ENCODE assay signal across 8 mouse cellular contexts in genomic region chr2:170286773-170287172, GRCm38 (mm10).
DNase-seq lines count a peak whose midpoint lies in the region; ATAC-seq lines count a peak whose summit lies in the region.

No protein-coding gene starts in this region.

- DNase-seq in heart, embryonic 10.5 days (ENCODE audit: low spot score), result no peak
- no peak for DNase-seq in heart, postnatal 10 days
- peak; percentile 42 for DNase-seq in Muller cell, postnatal 12 days (ENCODE audit: inconsistent ontology term)
- no peak for DNase-seq in testis, postnatal 10 days (ENCODE audit: low spot score)
- no peak for DNase-seq in thymus, postnatal 4 days
- no peak for DNase-seq in thymus, postnatal 0 days (ENCODE audit: low spot score)

- H3K4me2 ChIP-seq in hindbrain, embryonic 13.5 days, result peak overlapping the region; percentile 73
- H3K4me2 ChIP-seq in midbrain, embryonic 12.5 days (replicated peaks), result peak overlapping the region; percentile 73

- H3K4me3 ChIP-seq in heart, embryonic 10.5 days, result peak overlapping the region; percentile 65
- peak overlapping the region; percentile 39 for H3K4me3 ChIP-seq in hindbrain, embryonic 13.5 days
- no peak overlapping the region; the same call in 1 of the 2 replicates for H3K4me3 ChIP-seq in midbrain, embryonic 12.5 days

- H3K9me3 ChIP-seq in heart, embryonic 10.5 days, result no peaks in the 10 kb centered on the region
- H3K9me3 ChIP-seq in hindbrain, embryonic 13.5 days, result no peaks in the 10 kb centered on the region
- no peaks in the 10 kb centered on the region for H3K9me3 ChIP-seq in midbrain, embryonic 12.5 days

- no peak for ATAC-seq in hindbrain, embryonic 13.5 days (ENCODE audit: low FRiP score)
- no peak for ATAC-seq in midbrain, embryonic 12.5 days (ENCODE audit: low FRiP score, low read depth)

- no peaks in the 10 kb centered on the region for H3K27me3 ChIP-seq in heart, embryonic 10.5 days (ENCODE audit: insufficient read depth, poor library complexity, severe bottlenecking)
- H3K27me3 ChIP-seq in hindbrain, embryonic 13.5 days, result peaks cover 15% of the 10 kb centered on the region; the same call in 1 of the 2 replicates
- peaks cover 4% of the 10 kb centered on the region; the same call in 1 of the 2 replicates for H3K27me3 ChIP-seq in midbrain, embryonic 12.5 days

- H3K4me1 ChIP-seq in heart, embryonic 10.5 days, result peaks cover 33% of the 10 kb centered on the region
- peaks cover 24% of the 10 kb centered on the region for H3K4me1 ChIP-seq in hindbrain, embryonic 13.5 days (replicated peaks)
- H3K4me1 ChIP-seq in midbrain, embryonic 12.5 days, result peaks cover 29% of the 10 kb centered on the region

- peak overlapping the region; percentile 85 for H3K27ac ChIP-seq in heart, embryonic 10.5 days
- peak overlapping the region; percentile 83 for H3K27ac ChIP-seq in hindbrain, embryonic 13.5 days
- peak overlapping the region; percentile 82 for H3K27ac ChIP-seq in midbrain, embryonic 12.5 days (replicated peaks)

- intact Hi-C loops in heart, postnatal 10 days (cut with DNase I), result loop anchor here (2.0 kb wide), 1 partner anchor 32 kb away; no protein-coding TSS in a partner anchor

- 4% methylated on average over 8 of the region's 8 CpGs for WGBS in heart, embryonic 10.5 days
- 4% methylated on average over 8 of the region's 8 CpGs for WGBS in hindbrain, embryonic 13.5 days
- 3% methylated on average over 8 of the region's 8 CpGs for WGBS in midbrain, embryonic 12.5 days

- H3K36me3 ChIP-seq in heart, embryonic 10.5 days, result no peaks in the 10 kb centered on the region
- no peaks in the 10 kb centered on the region for H3K36me3 ChIP-seq in hindbrain, embryonic 13.5 days
- H3K36me3 ChIP-seq in midbrain, embryonic 12.5 days, result no peaks in the 10 kb centered on the region

- H3K9ac ChIP-seq in hindbrain, embryonic 13.5 days, result peak overlapping the region; percentile 62; the same call in 1 of the 2 replicates
- H3K9ac ChIP-seq in midbrain, embryonic 12.5 days (replicated peaks), result no peak overlapping the region
